Mouse (Mus musculus) erythroblast, embryonic 14.5 days (primary cell): ENCODE results near the gene Pxk.

Experiments used
- GATA1 ChIP-seq: IDR thresholded peaks from 2 replicates; pipeline ENCODE4 v1.6.1; 2012; ENCODE audit warnings: low read length, inconsistent platforms, mixed read lengths
- TAL1 ChIP-seq: IDR thresholded peaks from 3 replicates; pipeline ENCODE4 v1.6.1; 2012; ENCODE audit warnings: low read length, inconsistent platforms, mixed read lengths

DNA sequence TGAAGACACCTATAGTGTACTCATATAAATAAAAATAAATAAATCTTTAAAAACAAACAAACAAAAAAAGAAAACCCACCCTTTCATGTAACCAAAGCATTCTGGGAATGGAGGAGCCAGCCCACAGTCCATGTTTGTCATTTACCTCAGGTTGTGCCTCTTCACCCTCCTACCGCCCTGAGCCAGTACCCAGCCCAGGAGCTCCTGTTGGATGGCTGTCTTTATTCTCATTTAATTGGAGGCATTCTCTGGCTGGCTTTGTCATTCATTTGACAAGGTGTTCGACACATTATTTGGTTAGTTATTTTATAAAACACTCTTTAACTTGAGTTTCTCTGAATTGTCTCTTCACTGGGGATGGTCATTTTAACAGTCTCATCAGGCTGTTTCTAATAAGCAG lies 46.1 kb upstream of the Pxk start:
- TF ChIP-seq TAL1 (no peak), GATA1 (no peak)
